Mouse (Mus musculus): Measurements from ENCODE around the gene Btbd35f27.
"Not testable (repeated sequence)": the region's sequence is repeated elsewhere in the genome, so short reads cannot be mapped to it uniquely, and the experiment has no call there.

The Btbd35f27 gene

DNA sequence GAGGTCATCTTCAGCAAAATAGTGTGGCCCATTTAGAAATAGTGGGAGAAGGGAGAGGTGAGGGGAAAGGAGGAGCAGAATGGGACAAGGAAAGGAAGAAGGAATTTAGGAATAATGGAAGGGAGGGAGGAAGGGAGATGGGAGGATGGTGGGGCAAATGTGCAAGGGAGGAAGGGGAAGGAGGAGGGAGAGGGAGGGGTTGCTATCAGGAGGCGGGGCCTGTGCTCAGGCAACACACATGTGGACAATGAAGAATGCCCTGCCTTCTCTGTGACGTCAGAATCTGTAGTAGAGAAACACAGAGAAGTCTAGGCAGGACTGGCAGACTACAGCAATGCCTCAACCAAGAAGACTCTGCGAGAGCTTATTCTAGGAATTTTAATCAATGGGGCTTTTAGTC, at the start of gene Btbd35f27:
Gene Btbd35f27, plus strand, starts transcription at position 301 of the 400 bp plus-strand sequence.
- not testable (repeated sequence) for DNase-seq
